Mouse (Mus musculus): ENCODE measurements around the gene Phf21b. TPM values are rescaled to one million over a fixed set of nuclear protein-coding genes. Genes with fewer than 3 reads are reported as not detected.

Phf21b gene
- total RNA-seq, 2 experiments from 2014 or later, result 0.08 to 0.32 TPM

DNA sequence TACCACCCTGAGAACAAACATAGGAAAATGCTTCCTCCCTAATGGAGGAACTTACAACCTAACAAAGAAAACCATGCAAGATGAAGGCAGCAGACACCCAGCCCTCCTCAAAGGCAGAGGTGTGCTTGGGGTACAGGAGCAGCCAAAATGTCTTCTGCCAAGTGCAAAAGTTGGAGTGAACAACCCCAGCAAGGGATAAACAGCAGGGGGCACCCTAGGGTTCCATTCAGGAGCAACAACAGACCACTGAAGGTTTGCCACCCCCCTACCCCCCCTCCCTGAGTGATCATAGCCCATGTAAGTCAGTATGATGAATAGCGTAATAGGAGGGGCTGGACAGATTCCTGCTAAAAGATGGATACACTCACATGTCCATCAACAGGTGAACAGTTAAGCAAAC is 5.5 kb downstream of the Phf21b start:
- ATAC-seq (replicated peaks; ENCODE audit: poor library complexity), result no peak

DNA sequence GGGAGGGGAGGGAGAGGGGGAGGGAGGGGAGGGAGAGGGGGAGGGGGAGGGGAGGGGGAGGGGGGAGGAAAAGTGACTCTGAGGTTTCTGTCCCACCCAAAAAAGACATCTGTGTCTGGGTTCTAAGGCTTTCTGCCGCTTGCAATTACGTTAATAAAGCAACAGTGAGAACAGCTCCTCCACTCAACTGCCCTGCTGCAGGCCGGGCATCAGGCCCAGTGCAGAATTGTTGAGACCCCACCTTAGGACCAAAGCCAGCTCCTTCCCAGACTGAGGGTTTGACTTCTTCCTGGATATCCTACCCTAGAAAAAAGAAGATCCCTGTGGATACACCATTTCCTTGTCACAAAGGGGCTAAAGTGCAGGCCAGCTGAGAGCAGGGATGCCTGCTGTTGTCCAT is 9.6 kb downstream of the Phf21b start:
- no peak for ATAC-seq (replicated peaks; ENCODE audit: poor library complexity)

DNA sequence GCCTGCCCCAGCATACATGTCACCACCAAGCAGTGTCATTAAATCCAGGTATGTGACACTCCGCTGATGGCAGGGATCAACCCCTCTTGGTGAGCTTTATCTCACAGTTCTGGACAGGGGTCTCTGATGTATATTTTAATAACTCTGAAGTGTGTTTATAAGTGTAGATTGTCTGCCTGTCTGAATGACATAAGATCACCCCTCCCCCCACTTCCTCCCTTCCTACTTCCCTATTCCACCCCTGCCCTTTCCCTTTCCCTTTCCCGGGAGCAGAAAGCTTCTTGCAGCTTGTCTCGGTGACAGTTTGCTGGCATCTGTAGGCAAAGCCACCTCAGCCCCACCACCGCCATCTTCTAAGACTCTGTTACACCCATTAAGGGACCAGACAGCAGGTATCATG is 11.0 kb downstream of the Phf21b start:
- ATAC-seq (replicated peaks; ENCODE audit: poor library complexity), result no peak

DNA sequence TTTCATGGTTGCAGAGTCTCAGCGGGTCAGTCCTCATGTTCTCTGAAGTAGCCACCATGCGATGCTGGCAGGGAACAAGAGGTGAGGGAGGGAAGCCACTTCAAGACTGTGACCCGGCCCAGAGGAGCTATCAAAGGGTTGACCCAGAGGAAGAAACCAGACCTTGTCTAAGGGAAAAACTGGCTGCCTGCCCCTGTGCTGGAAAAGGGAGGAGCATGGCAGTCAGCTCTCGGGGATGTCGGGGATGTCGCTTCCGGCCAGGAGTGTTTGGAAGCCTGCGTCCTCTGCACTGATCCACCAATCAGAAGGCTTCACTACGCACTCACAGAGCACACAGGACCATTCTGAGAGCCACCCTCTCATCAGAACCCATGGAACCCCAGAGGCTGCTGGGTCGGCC is 12.8 kb downstream of the Phf21b start:
- ATAC-seq (replicated peaks; ENCODE audit: poor library complexity), result no peak

DNA sequence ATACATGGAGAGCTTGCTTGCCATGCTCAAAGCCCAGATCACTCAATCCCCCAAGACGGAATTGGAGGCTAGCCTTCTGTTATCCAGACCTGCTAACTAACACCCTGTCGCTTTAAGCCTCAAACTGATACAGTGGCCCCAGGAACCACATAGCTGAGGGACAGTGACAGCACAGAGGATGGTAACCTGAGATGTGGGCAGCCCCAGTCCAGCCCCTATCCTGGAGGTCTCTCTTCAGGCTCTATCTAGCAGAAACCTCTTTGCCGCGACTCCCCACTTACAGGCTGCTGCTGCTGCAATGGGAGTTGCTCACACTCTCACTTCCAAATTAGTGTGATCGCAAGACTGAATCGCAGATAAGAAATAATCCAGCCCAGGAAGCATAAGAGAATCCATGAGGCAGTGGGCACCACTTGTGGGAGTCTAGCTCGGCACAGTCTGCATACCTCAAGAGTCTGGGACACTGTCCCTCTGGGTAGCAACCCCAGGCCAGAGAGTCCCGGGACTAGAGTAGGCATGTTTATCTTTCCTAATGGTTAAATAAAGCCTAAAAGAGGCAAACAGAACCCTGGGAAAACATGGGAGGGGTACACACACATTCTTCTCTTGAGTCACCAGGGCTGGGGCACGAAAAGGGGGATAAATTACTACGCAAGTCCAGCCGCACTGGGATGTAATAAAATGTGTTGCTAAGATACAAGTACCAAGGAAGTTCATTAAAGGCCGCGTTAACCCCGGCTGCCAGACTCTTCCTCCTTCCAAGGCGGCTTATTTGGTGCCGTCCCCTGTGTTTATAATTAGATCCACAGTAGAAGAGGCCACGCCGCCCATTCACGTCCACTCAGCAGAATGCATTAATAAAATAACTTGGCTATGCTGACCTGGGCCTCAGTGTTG is 13.7 kb downstream of the Phf21b start:
- no peak for ATAC-seq (replicated peaks; ENCODE audit: poor library complexity)

DNA sequence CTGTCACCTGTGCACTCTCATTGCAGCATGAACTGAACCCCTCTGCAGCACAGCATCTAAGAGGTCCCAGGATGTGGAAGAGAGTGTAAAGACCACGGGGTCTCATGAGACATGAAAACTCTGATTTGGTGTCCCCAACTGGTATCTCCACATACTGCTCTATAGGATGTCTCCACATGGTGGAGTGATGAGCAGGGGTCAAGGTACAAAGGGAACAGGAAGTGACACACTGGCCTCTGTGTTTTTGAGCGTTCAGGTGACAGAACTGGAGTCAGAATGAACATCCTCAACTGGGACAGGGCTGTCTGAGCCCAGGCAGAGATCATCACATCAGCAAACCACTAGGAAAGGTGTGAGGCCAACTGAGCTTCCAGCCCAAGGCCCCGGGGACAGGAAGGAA is 15.3 kb downstream of the Phf21b start:
- ATAC-seq (replicated peaks; ENCODE audit: poor library complexity), result no peak

DNA sequence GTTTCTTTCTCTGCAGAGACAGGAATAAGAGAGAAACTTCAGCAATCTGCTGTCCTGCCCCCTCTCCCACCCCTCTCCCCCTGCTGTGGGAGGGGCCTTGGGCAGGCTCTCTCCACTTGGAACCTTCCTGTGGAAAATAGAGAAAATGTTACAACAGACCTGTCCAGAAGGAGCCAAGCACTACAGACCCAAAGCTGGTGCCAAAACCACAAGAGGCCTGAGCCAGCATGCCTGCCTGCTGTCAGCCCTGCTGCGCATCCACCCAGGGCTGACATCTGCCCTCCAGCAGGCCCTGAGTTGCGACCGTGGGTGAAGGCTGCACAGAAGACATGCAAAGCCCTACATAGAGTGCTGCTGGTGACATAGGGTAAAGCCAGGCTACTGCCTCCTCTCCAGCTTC is 16.3 kb downstream of the Phf21b start:
- ATAC-seq (replicated peaks; ENCODE audit: poor library complexity), result no peak

DNA sequence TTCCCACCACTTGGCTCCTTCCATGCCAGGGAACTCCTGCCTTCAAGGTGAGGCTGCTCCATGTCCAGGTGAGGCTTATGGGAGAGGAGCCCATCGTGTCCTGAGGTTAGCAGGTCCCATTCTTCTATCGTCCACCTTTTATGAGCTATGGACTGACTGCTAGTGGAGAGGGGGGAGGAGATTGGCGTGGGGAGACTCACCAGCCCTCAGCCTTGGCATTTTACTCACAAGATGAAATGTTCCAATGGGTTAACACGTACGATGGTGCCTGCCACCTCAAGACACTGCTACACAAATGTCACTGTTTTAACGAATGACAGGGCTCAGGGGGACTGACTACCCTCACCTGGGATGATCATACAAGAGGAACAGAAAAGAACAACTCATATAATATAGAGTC is 18.0 kb downstream of the Phf21b start:
- no peak for ATAC-seq (replicated peaks; ENCODE audit: poor library complexity)

DNA sequence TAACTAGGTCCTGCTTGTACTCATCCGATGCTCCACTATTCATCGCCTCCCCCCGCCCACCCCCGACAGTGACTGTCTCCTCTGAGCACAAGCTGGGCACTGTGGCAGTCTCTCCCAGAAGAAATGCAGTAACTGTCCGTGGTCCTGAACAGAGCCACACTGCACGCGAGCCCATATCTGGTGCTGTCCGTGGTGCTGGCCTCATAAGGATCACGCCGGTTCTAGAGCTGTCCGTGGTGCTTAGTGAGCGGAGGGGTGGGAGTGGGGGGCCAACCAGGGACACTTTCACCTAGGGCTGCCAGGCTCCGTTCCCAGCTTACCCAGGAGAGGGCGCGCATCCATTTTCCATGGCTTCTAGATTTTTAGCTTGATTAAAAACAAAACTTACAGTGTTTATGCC is 26.4 kb downstream of the Phf21b start:
- peak; percentile 100 for ATAC-seq (replicated peaks; ENCODE audit: poor library complexity)

DNA sequence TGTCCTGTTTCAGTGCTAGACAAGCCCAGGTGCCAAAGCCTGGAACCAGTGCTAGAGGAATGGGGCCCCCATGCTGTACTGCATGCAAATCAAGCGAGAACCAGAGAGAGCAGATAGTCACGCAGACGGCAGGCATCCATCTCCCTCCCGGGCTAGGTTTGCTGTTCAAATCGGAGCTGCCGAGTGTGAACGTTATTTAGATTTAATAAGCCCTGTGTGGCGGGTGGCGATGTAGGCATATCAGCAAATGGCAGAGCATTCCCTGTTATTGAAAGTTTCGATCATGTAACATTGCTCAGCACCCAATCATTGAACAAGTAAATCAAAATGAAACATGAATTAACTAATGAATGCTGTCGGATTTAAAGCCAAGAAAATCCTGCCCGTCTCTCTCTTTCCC is 27.2 kb downstream of the Phf21b start:
- no peak for ATAC-seq (replicated peaks; ENCODE audit: poor library complexity)

DNA sequence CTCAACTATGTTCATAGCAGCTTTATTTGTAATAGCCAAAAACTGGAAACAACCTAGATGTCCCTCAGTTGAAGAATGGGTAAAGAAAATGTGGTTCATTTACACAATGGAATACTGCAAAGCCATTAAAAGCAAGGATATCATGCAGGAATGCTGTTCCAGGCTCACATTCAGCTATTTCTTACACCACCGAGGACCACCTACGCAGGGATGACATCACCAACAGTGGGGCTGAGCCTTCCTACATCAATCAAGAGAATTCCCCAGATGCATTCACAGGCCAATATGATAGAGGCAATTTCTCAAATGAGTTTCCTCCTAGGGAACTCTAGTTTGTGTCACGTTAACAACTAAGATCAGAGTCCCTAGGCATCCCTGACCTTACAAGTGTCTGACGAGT is 32.8 kb downstream of the Phf21b start:
- no peak for ATAC-seq (replicated peaks; ENCODE audit: poor library complexity)

DNA sequence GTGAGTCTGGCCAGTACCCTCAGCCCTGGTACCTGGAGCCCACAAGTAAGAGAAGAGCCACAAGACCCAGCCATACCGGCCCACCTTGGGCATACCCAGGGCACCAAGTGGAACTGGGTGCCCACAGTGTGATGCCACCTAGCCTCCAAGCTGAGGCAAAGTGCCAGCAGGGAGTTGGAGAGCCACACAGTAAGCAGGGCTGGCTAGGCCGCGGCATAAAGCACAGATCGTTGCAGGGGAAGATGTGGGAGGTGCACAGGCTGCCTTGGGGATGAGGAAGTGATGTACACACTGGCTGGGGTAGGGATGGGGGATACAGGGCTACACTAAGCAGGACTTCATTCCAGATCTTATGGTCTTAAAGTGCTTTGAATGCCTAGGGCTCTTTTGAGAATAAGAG is 35.0 kb downstream of the Phf21b start:
- ATAC-seq (replicated peaks; ENCODE audit: poor library complexity), result no peak

DNA sequence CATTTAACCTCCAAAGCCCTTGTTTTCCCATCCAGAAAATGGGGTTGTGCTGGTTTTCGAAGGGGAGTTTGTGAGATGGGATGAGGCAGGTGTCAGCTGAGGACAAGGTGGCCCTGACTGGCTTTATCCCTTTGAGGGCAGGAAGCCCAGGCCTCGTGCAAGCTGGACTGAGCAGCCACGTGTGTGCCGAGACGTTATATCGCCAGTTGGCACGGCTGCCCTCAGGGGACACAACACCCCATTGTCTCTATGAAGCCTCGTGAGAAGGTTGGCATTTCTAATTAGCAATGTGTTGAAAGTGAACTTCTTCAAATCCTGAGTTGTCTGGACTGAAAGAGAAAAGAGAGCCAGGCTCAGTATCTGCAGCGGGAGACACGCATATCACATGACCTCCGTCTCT is 37.6 kb downstream of the Phf21b start:
- ATAC-seq (replicated peaks; ENCODE audit: poor library complexity), result no peak

DNA sequence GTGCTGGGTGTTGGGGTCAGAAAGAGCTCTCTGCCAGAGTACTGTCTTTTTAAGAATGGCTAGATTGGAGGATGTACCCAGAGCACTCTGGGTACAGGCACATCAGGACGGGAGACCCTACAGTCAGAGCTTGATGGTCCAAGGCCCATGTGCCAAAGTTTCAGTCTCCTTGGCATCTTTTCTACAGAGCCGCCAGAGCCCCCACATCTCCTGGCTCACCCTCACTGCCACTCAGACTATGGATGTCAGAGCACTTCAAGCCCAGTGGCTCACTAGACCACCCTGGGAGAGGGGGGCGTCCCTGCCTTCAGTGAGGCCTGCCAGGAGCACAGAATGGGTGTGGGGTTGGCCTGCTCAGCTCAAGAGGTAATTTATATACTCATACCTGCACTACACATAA is 38.3 kb downstream of the Phf21b start:
- ATAC-seq (replicated peaks; ENCODE audit: poor library complexity), result no peak

DNA sequence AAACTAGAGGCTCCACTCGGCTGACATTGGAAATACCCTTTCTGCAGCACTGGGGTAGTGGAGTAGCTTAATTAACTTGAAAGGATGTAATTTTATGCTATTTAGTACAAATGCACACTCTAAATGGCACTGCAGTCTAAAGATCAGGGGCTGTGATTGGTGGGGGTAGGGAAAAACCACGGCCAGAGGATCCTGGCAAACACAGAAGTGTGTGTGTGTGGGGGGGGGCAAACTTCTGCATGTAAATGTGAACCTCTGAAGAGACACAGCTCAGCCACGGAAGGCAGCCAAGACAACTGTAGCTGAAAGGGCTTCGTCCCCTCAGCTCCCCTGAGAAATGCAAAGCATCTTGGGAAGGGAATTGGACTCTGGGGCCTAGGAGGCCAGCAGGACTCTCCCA is 40.7 kb downstream of the Phf21b start:
- ATAC-seq (replicated peaks; ENCODE audit: poor library complexity), result no peak

DNA sequence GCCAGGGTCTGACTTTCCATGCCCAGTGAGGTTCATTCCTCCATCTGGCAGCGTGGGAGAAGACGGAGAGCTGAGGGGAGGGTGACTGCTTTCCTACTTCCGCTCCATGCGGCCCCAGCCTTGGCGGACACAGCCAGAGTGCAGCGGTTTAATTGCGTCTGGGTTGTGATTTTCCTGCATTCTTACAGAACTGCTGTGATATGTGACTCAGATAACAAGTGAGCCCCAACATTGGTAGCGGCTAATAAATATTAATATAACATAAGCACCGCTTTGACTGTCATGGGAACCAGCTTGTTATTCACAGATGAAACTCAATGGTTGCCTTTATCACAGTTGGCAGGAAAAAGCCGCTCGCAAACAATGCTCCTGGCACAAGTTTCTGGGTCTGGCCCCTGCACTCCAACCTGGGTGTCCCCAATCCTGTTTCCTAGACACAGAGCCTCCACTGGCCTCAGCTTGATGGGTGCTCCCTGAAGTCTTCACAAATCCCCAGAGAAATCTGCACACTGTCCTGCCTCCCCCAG is 43.0 kb downstream of the Phf21b start:
- ATAC-seq (replicated peaks; ENCODE audit: poor library complexity), result no peak

DNA sequence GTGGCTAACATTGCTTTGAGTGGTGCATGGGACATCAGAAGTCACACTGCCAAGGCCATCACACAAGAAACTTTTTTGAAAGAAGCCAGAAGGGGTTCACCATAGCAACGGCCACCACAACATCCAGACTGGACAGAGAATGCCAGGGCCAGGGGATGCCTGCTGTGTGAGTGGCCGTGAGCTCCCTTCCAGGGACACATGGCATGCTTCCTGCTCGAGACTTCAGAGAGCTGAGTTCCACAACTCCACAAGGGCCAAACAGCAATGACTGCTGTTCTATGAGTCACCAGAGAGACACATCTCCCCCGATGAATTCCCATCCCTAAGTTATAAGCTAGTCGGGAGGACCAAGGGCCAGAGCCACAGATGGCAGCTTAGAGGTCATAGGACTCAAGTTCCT is 44.7 kb downstream of the Phf21b start:
- ATAC-seq (replicated peaks; ENCODE audit: poor library complexity), result no peak

DNA sequence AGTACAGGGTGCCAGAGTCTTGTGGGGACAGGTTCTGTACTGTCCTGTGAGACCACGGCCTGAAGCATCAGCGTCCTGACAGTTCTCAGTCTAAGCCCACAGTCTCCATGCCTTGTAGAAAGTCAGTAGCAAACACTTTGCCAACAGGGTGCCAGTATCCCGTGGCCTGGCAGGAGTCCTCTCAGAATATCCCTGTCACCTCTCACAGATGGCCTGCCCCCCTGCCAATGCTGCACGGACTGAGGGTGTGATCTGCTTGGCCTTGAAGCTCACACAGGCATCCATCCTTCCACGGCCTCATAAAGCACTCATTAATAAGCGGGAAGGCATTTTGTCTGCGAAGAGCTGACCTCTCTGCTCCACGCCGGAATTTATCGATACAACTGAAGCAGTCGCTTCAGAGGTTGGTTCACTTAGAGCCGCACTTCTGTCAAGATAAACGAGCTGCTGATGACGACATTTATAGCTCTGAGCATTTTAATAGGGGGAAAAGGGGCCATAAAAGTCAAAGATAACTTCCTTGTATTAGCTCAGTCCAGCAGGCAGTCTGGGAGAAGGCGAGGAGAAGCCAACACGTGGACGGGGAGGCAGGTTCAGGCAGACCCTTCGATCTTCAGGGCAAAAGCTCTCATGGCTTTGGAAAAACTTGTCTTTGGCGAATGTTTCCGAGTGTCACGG is 46.4 kb downstream of the Phf21b start:
- ATAC-seq (replicated peaks; ENCODE audit: poor library complexity), result no peak

DNA sequence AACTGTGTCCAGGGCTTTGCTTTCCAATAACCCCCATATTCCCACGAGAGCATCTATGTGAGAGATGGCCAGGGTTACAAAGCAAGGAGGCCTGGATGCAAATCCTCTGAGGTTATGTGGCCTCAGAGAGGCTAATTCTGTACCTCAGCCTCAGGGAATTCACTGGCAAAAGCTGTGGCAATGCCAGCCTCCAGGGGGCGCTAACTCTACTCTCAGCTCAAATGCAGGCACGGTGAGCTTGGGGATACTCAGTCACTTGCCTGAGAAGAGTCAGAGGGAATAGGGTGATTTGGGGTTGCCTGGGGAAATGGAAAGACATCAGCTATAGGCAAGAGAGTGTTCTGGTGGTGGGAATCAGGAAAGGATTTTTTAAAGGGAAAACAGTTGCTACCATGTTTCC is 52.2 kb downstream of the Phf21b start:
- ATAC-seq (replicated peaks; ENCODE audit: poor library complexity), result no peak

DNA sequence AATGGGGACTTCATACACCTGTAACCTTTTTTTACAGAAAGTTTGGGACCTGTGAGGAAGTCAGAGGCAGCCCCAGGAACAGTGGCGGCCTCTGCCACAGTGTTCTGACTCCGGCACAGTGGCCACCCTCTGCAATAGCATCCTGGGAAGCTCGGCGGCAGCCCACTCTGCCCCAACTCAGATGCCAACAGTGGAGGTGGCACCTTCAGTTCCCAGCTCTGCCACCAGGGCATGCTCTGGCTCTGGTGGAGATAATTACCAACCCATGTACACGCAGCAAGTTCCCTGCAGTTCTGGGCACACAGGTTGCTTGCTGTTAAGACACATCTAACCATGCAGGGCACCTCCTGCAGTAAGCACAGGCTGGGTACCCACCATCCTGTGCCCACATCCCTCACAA is 55.7 kb downstream of the Phf21b start:
- no peak for ATAC-seq (replicated peaks; ENCODE audit: poor library complexity)

DNA sequence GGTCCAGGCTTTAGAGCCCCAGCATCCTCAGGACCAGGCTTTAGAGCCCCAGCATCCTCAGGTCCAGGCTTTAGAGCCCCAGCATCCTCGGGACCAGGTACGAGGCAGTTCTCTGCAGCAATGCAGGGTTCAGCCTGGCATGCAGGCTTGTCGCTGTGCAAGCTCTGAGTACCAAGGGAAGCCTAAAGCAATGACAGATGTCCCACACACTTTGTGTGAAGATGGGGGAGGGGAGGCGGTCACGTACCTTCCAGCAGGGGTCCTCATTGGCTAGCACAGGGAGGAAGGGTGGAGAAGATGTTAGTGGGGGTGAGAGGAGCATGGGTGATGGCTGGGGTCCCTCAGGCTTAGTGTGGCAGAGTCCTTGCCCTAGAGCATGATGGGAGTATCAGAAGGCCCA is 62.2 kb downstream of the Phf21b start:
- ATAC-seq (replicated peaks; ENCODE audit: poor library complexity), result no peak

DNA sequence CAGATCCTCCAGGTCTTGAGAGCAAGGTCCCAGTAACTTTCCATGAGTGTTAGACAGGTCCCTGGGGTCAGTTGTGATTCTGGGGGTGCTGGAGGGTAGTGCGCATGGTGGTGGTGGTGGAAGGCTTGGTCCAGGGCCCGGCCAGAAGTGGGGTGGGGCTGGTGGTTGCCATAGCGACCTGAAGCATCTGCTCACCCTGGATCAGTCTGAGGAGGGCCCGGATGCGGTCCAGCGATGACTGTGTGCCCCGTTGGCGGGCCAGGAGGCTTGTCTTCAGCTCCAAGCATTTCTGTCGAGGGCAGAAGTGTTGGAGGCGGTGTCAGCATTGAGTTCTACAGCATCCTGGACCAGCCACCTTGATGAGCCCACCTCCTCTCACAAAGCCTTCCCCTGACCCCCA is 68.7 kb downstream of the Phf21b start:
- ATAC-seq (replicated peaks; ENCODE audit: poor library complexity), result no peak

Measured in megakaryocyte progenitor cell, adult 5-6 weeks (primary cell).